Mouse (Mus musculus) MEL-GATA-1-ER (cell line): ENCODE results near the gene Gkn2.

Experiments used
- DNase-seq: peaks from one replicate; pipeline ENCODE4 v3.0.0-alpha.2; 2012; ENCODE audit warnings: low read depth; ENCODE audit errors: extremely low read depth

The Gkn2 gene

DNA sequence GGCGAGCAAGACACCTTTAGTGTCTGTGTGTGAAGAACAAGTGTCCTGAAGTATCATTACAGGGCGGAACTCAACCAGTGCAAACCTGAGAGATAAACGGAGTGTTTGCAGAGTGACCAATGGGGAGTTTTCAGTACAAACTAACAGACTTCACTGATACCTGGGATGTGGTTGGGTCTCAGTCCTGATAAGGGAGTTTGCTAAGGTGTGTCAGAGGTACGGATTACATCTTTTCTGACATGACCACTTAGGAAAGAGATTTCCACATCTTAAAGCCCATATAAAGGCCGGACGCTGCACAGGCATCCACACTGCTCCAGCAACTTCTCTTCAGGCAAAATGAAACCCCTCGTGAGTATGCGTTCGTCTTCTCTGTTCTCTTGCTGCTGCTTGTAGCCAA, at the start of gene Gkn2:
Gene Gkn2, plus strand, starts transcription at position 301 of the 400 bp plus-strand sequence.
- DNase-seq: no peak

DNA sequence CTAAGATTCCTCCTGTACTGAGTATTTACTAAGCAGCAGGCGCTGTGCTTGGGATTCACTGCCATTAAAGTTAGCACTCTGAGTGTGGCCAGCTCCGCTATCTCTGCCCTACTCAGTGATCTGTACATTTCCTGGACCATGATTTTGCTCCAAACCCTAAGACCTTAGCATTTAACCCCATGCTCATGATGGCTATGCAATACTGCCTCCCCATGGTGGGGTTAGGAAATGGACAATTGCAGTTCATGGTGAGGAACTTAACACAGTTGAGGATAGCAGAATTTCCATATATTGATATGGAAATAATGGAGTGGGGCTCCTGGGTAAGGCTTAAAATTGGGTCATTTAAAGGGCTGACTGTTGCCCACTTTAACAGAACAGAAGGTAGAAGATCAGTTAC, 49.8 kb upstream of the Gkn2 start:
- DNase-seq: peak; percentile 14

DNA sequence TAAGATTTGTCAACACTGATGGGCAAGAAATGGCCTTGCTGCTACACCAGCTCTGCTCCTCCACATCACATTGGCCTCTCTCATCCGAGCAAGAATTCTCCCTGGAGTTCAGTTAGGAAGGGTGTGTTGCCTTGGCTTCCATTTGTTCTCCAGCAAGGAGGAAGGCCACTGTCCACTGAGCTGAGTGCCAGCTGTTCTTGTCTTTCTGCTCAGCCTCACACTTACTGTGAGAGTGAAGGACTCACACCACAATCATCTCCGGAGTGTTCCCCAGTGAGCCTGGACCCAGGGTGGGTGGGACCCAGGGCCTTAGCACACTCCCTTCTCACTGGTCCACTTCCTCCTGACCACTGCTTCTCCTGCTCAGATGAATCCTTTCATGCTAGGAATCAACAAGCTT, 46.2 kb upstream of the Gkn2 start:
- no peak for DNase-seq

DNA sequence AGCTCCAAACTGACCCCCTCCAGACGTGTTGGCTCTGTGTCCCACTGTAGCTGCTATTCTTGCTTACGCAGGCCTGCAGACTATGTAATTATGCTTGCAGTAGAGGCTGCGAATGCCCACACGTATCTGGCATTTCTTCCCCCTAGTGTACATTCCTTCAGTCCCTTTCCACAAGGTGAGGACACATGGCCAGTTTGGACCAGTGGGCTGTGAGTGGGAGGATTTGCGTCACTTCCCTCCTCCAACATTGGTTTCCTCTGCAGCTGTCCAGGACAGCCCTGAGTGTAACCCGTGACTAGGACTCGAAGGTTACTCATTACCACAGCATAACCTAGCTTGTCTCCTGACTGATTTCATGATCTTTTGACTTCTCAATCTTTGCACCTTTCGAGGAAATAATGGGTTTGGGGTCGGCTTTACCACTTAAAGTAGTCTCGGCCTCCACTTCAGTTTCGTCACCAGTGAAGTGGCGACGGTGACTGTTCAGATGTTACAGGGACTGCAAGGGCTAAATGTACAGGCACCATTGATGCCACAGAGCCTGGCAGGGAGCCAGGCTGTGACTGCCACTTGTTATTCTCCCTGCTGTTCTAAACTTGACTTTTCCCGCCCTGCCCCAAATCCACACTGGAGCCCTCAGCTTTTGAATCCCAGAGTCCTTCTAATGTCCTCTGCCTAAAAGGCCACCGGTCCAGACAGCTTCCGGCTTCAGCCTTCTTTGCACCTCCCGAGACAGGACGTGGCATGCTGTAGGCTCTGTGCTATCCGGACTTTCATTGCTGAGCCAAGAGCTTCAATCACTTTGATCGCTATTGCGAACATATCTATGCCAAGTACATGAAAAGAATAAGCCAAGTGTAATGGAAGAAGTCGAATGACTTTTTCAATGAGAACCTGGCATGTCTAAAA, 44.6 kb upstream of the Gkn2 start:
- DNase-seq: no peak

DNA sequence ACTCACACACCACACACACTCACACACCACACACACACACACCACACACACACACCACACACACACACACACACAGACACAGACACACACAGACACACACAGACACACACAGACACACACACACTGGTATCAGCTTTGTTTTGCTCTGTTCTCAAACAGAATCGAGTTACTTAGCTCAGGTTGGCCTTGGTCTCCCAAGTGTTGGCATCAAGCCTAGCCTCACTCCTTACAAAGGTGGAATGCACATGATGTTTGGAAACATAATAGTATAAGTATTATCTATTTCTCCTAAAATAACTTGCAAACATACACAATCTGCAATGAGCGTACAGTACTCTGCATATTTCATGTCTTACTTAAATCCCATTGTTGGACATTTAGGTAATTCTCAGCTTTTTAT, 40.8 kb upstream of the Gkn2 start:
- DNase-seq: no peak

DNA sequence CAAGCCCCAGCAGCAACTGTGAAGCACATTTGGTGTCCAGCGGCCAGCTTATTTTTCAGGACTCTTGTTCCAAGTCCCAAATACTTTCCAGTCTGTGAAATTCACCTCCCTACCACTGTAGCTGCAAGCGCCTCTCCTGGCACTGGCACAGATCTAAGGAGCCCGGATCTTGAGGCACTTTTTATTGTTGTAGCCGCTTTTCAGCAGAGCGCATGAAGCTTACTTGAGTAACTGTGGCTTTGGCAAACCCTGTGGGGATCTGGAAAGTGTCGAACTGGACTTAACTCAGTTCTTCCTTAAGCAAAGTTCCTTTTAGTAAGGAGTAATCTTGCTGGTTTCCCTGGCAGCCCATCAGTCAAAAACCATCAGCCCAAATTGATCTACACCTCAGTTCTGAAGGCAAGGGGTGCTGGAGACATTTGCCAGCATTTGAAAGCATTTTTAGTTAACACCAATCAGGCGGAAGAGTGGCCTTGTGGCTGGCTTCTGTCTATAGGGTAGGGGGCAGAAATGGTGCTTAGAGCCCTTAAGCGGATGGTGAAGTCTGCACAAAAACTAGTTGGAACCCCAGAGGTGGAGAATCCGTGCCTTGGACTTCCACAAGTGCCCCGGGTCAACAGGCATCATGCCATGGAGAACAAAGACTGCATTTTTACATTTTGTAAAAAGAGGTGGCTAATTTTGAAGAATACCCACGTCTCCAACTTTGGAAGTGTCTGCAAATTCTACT, 38.6 kb upstream of the Gkn2 start:
- no peak for DNase-seq

DNA sequence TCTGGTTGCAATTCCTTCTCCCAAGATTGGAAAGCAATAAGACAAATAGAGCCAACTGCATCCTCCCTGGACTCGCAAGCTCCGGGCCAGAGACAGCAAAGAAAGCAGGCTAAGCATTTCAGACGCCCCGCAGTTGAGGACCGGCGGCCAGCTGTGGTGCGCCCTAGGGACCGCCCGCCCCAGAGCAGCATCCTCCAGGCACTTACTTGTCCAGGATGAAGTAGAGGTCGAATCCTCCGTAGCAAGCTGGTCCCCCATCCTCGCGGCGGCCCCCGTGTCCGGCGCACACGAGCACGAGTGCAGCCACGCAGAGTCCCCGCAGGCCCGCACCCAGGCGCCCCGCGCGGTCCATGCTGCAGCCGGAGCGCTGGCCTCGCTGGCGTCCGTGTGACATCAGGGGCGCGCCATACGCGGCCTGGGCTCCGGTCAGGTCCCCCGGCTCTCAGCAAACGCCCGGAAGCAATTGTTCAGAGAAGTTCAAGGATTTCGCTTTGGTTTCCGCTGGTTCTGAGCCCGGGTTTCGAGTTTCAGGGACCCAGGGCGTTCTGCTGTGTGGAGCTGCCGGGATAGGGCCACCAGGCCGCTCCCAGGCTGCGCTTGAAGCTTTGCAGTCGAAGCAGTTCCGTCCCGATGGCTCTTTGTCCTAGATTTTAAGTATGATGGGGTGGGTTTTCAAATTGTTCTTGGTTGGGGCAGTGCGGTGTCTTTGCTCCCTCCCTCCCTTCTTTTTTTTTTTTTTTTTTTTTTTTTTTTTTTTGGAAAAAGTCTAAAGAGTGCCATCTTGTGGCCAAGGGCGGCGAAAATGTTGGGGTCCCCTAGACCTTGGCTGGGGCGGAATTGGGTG, 37.8 kb upstream of the Gkn2 start, which contains the start of gene Antxr1:
Gene Antxr1, minus strand, starts transcription at position 731 of the 844 bp plus-strand sequence.
- DNase-seq: no peak

DNA sequence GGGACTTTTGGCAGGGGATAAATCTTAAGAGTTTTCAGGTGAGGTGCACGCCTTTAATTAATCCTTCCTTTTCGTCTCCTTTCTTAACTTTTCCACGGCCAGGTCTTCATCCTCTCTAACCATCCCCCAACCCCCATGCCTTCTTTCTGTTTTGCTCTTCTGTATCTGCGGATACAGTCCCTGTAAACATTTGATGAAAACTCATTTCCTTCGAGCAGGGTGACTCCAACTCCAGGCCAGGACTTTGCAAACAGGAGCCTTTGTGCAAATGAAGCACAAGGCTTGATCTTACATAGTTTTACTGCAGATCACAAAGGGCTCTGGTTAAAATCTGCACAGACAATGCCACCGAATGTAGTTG, 37.2 kb upstream of the Gkn2 start:
- no peak for DNase-seq

DNA sequence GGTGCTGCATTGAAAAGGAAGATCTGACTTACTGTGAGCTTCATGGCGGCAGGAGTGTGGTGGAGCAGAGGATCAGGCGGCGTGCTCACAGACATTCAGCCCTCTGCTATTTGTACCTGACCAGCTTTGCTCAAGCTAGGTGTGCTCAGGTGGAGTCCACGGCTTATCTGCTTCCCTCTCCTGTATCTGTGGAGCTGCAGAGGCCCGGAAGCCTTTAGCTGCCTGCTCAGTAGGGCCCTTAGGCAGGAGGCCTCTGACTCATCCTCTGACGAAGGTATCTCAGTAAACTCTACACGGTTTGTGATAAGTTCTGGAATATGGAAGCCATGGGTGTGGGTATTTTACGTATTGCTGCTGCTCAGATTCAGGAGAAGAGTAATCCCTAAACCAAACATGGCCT, 22.3 kb upstream of the Gkn2 start, which contains the start of gene Gkn1:
Gene Gkn1, minus strand, starts transcription at position 114 of the 400 bp plus-strand sequence.
- DNase-seq: no peak

DNA sequence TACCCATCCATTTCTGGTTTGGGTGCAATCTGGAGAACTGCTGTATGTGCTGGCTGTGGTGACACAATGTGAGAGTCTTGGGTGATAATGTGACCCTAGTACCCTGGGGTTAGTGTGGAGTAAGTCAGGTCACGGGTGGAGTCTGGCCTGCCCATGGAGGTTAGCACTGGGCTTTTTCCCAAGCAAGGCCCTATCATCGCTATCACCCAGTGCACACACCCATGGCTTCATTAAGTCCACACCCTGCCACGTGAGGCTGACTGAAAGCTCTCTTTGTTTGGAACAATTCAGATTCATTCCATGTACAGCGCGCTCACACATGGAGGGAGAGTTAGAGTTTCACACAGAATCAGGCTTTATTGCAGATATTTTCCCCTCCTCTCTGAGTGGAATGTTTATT, 18.7 kb upstream of the Gkn2 start:
- DNase-seq: no peak

DNA sequence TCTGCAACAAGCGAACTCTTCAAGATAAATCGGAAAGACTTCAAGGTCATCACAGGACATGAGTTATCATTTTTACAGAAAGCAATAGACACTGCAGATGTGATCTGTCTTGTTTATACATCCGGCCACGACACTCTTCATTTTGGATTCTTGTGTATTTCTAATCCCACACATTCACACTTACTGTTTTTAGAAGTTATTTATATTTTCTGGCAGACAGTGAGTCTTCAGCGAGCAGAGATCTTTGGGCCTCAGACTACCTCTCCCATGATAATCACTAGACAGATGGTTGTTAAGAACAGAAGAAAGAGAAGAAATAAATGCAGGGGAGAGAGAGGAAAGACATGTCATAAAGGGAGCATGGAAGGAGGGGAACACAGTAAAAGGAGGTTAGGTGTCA, 3.9 kb upstream of the Gkn2 start:
- no peak for DNase-seq

DNA sequence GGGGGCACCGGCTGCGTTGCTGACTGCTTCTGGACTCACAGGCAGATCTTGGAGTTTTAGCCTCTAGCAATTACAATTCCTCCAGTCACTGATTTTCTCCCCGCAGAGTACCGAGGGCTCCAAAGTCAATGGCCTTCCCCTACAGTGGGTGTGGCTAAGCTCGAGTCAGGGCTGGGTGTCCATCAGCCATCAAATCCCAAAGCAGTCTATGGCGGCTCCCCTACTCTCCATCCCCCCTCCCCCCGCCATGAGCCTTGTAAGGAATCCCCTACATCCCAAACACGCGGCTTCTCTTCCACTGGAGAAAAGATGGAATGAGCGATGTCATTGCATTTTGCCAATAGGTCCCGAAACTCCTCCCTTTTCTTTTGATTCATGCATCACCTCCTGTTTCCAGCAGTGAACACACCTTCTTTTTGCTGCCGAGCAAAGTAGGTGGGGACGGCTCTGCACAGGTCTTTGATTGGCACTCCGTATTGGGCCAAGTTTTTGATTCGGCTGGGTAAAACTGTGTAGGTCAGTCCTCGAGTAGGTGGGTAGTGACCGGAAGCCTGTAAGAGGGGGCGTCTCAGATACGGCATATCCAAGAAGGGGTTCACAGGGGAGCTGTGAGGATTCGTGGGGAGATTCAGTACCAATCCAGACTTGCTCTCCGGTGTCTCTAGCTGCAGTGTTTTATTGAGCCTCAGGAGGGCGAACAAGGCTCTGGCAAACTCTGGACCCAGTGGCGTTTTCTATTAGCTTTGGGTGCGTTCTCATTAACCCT, 11.0 kb downstream of the Gkn2 start:
- no peak for DNase-seq

DNA sequence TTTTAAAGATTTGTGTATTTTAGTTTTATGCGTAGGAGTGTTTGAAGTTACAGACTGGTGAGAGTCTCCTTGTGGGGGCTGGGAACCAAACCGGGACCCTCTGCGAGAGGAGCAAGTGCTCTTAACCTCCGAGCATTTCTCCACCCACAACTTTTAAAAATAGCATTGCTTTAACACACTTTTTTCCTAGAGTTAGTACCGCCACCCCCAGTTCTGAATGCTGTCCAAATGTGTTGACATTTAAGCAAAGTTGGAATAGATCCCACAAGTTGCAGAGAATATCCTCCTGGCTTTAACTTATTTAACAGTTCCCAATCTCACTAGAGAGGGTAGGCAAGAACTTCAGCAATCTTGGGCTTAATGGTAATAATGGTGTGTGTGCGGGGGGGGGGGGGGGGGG, 11.6 kb downstream of the Gkn2 start:
- DNase-seq: no peak

DNA sequence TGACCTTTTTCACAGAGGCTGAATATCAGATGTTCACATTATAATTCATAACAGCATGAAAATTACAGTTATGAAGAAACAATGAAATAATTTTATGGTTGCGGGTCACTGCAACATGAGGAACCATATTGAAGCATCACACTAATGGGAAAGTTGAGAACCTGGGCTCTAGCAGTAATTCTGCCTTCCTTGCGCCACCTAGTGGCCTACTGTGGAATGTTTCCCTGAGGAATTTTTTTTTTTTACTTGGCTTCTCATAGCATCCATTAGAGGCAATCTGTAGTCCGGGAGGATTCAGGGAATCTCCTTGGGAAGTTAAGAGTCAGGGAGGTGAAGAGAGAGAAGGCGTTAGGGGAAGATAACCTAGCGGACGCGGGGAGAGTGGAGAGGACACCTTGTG, 13.0 kb downstream of the Gkn2 start:
- no peak for DNase-seq

DNA sequence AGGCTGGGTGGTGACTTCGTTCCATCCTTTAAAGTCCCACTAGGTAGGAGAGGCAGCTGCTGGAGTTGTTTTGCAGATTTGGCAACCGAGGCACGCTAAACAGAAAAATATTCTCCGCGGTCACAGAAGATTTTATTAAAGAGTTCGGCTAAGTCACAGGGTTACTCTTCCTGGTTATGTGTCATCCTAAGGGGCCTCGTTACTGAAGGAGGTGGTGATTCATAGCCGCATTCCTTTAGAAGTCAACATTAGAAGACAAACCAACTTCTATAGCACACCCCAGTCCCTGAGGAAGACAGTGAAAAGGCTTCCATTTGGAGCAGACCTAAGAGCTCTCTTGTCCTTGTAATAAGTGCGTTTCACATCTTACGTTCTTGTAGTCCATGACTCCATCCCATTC, 13.5 kb downstream of the Gkn2 start:
- DNase-seq: no peak

DNA sequence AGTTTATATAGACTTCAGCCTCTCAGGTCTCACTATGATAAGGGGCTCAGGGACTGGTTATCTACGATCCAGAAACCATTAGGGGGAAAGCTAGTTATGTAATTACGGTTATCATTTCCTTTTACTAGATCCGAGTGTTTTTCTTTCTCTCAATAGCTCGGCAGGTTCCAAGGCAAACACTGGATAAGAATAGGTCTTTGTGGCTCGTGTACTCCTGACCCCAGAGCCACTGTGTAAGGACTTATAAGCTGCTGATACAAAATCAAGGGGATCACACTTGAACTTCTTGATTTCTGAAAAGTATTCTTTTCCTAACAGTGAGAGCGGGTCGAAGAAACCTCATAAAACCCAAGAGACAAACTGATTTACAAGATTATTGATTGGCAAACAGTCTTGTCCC, 15.7 kb downstream of the Gkn2 start, which contains the start of gene Gkn3:
Gene Gkn3, minus strand, starts transcription at position 59 of the 400 bp plus-strand sequence.
- peak; percentile 31 for DNase-seq

DNA sequence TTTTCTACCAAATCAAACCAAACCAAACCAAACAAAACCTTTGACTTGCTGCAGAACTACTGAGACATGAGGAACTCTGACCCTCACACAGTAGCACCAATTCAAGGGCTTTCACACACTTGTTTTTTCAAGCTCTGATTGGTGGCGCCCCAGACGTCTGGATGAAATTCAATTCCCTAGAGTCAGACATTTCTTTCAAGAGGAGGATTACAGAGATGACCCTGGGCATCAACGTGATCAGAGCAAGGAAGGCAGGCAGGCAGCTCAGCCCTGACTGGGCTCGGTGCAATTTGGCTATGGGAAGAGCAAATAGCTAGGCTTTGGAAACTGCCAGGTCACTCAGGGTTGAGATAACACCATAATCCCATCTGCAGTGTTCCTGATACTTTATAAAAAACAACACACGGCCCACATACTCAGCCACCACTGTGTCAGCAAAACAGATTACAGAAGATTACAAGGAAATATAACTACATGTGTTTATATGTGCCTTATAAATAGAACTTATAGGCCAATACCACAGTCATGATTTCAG, 16.4 kb downstream of the Gkn2 start:
- no peak for DNase-seq

DNA sequence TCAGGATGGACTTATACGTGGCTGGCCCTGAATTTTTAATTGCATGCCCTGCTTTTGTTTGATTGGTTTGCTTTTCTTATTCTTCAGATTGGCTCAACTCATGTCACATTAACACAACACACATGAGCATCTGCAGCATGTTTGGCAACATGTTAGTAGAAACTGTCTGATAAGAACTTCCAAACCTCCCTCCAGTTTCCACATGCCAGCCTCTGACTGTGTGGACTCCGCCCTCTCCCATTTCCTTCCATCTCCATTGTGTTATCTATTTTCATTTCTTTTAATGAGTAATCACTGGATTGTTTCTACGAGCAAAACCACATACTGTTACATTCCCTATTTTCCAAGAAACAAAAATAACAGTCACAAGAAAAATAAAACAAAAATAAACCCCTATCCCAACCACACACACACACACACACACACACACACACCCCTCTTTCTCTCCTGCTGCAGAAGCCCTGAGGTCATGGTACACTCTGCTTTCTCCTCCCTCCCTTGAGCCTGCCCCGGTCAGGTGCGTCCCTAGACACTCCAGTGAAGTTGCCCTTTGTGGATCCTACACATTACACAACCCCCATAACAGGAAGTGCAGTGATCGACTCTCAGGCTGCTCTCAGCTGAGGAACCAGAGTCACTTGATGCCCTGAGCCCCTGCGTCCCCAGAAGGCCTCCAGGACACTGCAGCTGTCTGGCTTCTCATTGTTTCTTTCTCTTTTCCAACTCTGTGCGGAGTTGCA, 20.5 kb downstream of the Gkn2 start:
- no peak for DNase-seq

DNA sequence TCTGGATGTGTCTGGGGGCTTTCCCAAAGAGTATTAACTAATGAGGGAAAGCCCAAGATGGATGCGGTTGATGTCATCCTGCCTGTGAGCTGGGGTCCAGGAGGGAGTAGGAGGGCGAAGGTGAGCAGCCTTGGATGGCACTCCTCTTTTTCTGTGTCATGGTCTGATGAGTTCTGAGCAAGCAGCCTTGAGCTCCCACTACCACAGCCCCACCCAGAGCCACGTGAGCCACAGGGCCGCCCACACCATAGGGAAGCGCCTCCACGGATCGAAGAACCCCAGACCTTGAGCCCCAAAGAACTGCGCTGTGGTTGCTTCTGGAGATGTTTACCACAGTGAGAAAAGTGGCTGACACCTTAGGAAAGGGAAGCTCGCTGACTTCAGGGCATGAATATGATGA, 21.6 kb downstream of the Gkn2 start:
- DNase-seq: no peak

DNA sequence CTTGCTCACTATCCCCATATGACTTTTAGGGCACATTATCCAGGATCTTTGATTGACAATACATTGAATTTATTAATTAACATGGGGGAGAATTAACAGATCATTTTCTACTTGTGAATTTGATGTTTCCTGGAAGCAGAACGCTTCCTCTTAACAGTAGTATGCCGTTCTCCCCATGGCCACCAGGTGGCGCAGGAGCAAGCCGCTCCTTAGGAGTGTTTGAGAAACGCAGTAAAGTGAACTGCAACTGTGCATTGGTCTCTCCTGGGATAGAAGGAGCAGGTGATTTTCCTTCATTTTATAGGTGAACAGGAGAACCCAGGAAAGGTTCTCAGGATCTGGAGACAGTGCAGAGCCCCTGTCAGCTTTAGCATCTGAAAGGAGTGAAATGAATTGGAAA, 26.0 kb downstream of the Gkn2 start:
- peak; percentile 72 for DNase-seq
